Mouse (Mus musculus) embryo, embryonic 10 days (tissue): ENCODE data around the gene Dnajc30.
"Not testable (repeated sequence)": the region's sequence is repeated elsewhere in the genome, so short reads cannot be mapped to it uniquely, and the experiment has no call there.

ENCODE experiments used
- DNase-seq: peaks from one replicate; pipeline ENCODE4 v3.0.0-alpha.2; 2015; ENCODE audit warnings: low spot score

The Dnajc30 gene

DNA sequence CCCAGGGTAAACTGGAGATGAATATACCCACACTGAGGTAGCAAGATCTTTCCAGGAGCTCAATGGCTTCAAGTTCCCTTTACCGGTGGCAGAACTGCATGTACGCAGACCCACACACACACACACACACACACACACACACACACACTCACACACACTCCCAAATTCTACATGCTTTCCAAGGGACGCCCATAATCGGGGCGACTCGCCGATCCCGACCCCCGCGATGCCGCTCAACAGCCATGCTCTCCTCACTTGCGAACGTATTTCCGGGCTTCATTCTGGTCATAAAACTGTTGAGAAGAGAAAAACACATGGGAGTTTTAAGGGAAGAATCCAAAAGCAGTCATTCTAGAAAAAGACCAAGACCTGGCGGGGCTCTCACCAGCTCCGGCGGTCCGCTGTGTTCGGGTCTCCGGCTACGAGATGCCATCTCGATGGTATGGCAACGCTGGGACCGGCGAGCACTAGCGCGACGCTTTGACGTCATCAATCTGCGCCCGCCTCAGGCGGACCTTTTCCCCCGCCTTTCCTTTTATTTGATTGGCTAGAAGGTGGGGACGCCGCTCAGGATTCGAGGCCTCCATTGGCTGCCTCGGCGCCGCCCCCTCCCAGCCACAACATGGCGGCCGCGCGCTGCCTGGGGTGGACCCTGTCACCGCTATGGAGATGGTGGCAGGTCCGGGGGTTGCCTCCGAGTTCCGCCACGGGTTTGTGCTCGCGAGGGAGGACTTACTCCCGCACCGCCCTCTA lies at the start of gene Dnajc30:
Gene Dnajc30, plus strand, starts transcription at position 574 of the 753 bp plus-strand sequence.
- DNase-seq: peak; percentile 100

GRCm38 (mm10) chr5:135015497-135015896 lies 48.5 kb upstream of the Dnajc30 start:
- DNase-seq: peak; percentile 83

GRCm38 (mm10) chr5:135016224-135016759 lies 47.7 kb upstream of the Dnajc30 start:
- no peak for DNase-seq

- DNase-seq: no peak
Observed at GRCm38 (mm10) chr5:135021814-135022213, 42.2 kb upstream of the Dnajc30 start.

GRCm38 (mm10) chr5:135023344-135024173 lies 40.4 kb upstream of the Dnajc30 start, which contains the start of gene Stx1a:
TSS of gene Stx1a (plus strand) at chr5:135023482.
- DNase-seq: peak; percentile 95

DNA sequence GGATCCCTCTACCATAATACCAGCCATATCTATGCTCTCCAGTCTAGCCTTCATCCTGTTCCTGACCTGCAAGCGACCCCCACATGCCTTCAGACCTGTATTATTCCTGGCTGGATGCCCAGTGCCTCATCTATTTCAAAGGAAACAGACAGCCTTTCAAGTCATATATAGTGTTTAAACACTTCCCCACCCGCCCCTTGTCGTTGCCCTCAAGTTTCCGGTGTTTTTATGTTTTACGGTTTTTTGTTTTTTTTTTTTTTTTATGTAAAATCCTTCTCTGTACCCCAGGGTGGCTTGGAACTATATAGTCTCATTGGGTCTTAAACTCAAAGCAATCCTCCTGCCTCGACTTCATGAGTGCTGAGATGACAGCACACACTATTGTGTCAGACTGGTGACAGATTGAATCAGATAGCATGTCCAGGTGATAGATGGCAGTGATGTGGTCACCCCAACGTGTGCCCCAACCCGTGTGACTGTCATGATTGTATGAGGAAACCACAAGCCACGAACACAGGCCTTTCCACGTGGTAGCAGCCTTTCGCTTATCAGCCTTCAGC lies 39.3 kb upstream of the Dnajc30 start:
- no peak for DNase-seq

GRCm38 (mm10) chr5:135025899-135026298 lies 38.1 kb upstream of the Dnajc30 start:
- DNase-seq: peak; percentile 52

- DNase-seq: no peak
Observed at GRCm38 (mm10) chr5:135029007-135029854, 34.8 kb upstream of the Dnajc30 start.

DNA sequence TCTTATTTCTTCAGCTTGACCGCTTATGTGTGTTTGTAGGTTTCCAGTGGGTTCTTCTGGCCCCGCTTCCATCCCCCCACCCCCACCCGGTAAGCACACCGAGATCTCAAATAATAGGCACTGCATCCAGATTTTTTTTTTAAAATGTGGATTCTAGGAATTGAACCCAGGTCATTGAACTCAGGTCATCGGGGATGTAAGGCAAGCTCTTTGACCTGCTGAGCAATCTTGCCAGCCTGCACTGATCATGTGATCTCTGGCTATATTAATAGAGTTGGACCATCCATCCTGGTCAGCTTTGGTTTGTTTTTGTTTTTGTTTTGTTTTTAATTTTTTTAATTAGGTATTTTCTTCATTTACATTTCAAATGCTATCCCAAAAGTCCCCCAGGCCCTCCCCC lies 31.4 kb upstream of the Dnajc30 start:
- no peak for DNase-seq

DNA sequence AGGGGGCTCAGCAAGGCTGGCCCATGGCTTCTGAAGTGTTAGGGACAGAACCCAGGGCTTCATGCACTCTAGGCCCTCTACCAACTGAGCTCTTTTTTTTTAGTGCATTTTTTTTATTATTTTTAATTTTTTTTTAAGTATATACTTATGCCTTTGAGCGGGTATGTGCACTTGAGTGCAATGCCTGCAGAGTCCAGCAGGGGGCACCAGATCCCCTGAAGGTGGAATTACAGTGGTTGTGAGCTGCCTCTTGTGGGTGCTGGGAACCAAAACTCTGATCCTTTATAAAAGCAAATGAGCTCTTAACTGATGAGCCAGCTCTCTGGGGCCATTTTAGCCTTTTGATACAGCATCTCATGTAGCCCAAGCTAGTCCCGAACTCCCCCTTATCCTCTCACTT lies 29.4 kb upstream of the Dnajc30 start:
- no peak for DNase-seq

GRCm38 (mm10) chr5:135035608-135036359 lies 28.2 kb upstream of the Dnajc30 start:
- no peak for DNase-seq

DNA sequence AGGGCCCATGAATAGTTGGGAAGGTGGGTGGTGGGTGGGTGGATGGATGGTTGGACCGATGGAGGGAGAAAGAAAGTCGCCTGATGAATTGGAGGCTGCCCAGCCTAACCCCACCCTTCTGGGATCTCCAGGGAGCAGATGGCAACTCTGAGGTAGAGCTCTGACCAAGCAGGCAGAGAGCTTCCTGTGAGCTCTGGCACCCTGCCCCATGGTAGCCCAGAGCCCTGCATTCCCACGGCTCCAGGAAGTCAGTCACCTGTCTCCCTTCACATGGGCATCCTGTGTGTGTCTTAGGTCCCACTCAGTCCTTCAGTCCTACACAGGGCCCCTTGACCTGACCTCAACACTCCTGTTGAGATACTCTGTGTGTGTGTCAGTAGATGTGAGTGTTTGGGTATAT lies 26.1 kb upstream of the Dnajc30 start:
- DNase-seq: no peak

DNA sequence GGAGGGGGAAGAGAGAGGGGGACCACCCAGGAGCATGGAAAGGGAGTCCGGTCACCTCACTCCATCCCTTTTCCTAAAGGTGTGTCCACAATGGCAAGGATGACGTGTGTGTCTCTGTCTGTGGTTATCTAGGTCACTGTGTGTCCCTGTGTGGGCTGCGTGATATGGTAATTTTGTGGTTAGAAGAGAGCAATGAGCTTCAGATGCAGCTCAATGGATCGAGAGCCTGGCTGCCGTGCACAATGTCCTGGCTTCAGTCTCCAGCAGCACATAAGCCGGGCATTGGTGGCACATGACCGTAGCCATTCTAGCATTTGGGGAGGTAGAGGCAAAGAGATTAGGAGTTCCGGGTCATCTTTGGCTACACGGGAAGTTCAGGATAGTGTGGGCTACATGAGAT lies 24.5 kb upstream of the Dnajc30 start:
- DNase-seq: no peak

DNA sequence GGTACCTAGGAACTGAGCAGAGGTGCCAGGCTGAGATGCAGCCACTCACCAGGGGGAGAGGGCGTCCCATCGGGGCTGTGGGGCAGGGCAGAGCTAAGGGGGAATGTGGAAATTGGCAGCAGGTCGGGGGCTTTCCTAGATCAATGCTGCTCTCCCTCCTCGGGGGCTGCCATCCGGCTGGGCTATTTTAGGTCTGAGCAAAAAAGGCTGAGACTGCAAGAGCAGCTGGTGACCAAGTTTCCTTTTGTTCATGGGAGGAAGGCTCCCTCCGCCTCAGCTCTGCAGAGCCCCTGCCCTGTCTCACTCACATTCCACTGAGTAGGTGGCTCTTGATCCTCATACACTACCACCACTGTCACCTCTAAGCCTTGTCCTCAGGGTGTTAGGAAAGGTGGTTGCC lies 23.9 kb upstream of the Dnajc30 start:
- DNase-seq: no peak

DNA sequence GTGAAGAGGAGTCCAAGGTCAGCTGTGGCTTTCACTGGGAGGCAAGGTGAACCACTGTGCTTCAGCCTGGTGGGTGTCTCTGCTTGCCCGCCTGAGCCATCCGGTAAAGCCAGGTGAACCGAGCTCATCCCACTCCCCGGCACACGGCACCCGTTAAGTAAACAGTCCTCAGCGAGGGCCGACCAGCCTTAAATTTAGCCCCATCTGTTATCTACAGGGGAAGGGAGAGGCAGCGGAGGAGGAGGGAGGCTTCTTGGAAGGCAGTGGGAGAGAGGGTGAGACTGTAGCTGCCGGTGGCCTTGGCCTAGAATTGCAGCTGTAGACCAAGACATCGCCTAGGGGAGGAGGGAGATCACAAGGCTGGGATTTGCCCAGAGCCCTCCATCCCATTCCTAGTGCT lies 23.2 kb upstream of the Dnajc30 start:
- no peak for DNase-seq

DNA sequence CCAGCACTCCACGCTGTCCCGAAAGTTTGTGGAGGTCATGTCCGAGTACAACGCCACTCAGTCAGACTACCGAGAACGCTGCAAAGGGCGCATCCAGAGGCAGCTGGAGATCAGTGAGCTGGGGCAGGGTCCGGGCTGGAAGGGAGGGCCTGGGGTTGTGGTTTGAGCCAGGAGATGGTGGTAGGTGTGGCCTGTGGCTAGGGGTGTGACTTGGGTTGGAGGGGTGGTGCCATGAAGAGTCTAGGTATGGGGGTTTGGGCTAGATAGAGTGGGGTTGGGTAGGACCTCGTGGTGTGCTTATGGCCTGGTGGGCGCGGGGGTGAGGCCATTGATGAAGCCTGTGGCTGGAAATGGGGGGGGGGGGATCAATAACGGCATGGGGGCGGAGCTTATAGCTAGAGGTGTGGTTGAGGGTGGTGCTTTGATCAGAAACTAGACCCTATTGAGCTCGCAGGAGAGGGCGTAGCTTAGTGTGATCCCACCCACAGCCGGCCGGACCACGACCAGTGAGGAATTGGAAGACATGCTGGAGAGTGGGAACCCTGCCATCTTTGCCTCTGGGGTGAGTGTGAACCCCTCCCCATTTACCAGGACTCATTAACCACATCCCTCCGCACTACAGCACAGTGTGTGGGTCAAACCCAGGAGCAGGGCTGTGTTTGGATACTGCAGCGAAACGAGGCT lies 21.8 kb upstream of the Dnajc30 start:
- peak; percentile 55 for DNase-seq

DNA sequence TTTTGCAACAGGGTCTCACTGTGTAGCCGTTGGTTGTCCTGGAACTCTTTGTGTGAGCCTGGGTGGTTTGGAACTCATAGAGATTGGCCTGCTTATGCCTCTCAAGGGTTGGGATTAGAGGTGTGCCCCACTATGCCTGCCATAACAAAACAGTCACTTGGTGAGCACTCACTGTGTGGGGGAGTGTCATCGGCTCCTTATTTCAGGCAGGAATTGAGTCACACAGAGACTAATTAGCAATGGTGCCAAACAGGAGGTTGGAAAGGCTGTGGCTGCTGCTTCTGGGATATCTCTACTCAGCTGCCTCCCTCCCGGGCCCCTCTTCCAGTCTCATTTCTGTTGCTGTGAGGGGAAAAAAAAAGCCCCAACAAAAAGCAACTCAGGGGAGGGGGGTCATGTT lies 19.4 kb upstream of the Dnajc30 start:
- DNase-seq: no peak

DNA sequence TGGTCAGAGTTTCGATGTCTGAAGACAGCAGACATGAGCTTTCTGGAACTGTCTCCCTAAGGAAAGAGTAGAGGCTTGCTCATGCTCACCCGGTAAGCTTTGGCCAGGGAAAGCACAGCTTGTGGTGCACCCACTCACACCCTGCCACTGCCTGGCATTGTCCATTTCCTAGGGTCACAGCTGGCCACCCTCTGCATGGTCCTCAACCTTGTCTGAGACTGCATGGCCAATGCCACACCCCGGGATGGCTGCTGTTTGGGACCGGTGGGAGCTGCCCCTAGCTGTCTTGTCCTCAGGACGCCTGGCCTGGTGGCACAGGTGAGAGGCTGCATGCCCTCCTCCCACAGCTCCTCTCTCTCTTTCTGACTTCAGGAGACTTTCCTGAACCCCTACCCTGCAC lies 15.5 kb upstream of the Dnajc30 start:
- no peak for DNase-seq

GRCm38 (mm10) chr5:135049268-135049667 lies 14.7 kb upstream of the Dnajc30 start:
- DNase-seq: not testable (repeated sequence)

GRCm38 (mm10) chr5:135053356-135053755 lies 10.6 kb upstream of the Dnajc30 start:
- DNase-seq: no peak
